Mouse (Mus musculus): Measurements from ENCODE around the gene Mt4. TPM values are rescaled to one million over a fixed set of nuclear protein-coding genes. Genes with fewer than 3 reads are reported as not detected.

Gene Mt4
- not detected for total RNA-seq (2021)
- long read RNA-seq, experiment 1: 0 reads
- long read RNA-seq, experiment 2: 0 reads

DNA sequence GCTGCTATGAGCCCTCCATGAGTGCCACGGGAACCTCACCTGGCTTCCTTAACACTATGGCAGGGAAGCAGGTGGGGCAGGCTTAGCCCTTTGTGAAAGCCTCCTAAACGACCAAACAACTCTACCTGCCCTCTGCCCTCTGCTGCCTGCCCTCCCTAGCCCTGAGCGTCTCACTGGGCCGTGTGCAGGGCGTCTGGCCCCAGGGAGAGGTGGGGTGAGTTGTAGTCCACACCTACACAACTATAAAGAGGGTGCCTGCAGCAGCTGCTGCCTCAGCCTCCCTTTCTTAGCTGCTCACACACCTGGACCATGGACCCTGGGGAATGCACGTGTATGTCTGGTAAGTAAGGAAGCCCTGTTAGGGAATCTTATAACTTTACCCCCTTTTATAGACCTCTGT is at the start of gene Mt4:
Gene Mt4, plus strand, starts transcription at position 265 of the 400 bp plus-strand sequence.
- DNase-seq: no peak
- intact Hi-C loops (cut with DNase I): no loop called here

DNA sequence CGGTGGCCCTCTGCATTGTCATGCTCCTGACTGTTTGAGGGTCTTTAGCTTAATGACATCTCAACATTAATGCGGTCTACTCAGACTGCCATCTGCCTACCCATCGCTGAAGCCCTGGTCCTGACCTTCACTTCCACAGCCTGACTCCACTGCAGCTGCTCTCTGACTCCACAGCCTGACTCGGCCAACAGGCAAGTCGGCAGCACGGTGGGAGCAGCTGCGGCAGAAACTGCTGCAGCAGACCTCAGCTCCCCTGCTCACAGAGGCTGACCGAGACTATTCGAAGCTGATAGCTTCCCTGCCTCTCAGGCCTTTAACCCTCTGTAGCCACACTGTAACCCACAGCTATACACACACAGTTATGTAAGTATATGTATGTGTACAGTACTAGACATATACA is 49.0 kb upstream of the Mt4 start:
- no peak for DNase-seq
- intact Hi-C loops (cut with DNase I): no loop called here

DNA sequence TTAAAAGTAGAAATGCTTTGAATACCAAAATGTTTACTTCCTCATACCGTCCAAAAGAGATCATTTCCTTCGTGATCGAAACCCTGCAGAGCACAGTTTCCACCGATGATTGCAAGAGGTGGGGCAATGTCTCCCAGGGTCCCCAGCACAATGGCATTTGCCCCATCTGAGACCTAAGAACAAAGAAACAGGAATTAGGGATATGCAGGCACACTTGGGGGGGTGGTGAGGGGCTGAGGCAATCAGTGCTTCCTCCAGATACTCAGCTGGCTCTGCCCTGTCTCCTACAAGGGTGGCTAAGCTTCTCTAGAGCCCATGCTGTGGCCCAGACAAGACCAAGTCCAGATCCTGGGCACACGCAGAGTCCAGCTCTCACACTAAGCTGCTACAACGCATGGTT is 47.3 kb upstream of the Mt4 start:
- intact Hi-C loops (cut with DNase I): no loop called here
- DNase-seq: no peak

DNA sequence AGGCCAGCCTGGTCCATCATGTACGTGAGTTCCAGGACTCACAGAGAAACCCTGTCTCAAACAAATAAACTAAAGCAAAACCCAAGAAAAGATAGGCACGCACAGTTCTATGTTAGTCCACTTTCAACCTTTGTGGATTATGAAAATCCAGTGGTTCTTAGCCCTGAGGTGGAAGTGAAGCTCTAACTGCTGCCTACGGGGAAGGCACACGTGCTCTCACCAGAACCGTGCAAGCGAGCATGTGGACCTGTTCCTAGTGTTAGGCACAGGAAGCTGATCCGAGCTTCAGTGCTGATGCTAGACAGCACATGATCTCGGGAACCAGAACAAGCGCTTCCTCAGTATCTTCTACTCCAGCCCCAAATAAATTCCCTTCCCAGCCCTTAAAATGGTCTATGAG is 44.1 kb upstream of the Mt4 start:
- intact Hi-C loops (cut with DNase I): no loop called here

DNA sequence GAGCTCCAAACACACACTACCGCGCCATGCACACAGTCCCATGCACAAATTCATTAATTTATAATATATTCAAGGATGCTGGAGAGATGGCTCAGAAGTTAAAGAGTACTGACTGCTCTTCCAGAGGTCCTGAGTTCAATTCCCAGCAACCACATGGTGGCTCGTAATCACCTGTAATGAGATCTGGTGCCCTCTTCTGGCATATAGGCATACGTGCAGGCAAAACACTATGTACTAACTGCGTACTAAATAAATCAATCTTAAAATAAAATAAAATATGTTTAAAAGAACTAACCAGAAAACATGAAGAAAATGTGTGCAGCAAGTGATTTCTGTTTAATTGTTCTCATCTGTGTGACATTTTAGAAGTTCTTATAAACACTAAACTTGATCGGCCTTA is 42.7 kb upstream of the Mt4 start:
- DNase-seq: no peak

More for the DNA sequence above, 44.1 kb upstream of the Mt4 start:
- DNase-seq: no peak

DNA sequence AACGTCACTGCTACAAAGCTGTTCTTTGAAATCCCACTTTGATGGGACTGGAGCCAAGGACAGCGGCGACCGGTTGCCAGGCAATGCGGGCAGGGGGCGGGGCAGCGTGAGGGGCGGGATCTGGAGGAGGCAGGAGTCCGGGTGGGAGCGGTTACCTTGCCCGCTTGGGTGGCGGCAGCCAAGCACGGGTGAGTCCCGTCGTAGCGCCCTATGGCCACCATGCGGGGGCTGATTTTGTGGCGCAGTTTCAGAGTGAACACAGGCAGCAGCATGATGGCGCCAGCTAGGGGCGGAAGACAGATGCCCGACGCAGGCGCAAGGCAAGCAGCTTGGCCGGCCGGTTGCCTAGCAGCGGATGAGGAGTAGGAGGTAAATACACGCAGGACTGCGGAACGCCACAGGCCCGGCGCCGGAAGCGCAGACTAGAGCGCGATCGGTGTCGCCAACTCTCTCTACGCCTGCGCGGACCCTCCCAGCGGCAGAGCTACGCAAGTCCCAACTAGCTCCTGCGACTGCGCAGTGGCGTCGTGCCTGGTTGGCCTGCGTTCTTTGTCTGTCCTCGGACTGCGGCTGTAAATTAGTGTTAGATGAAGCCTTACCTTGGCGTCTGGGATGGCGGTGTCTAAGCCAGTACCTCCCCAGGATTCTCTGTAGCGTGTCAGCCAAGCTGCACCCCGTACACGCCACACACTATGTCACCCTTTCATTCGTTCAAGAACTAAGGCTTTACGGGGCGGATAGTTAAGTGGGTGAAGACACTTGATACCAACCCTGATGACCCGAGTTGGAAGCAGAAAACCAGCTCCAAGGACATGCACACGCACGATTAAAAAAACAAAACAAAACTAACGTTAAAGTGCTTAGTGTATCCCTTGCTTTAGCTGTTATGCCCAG is 38.7 kb upstream of the Mt4 start, which contains the start of gene Bbs2:
Gene Bbs2, minus strand, starts transcription at position 848 of the 894 bp plus-strand sequence.
- DNase-seq: peak; percentile 99 to 100
- intact Hi-C loops (cut with DNase I): no loop called here

More for the DNA sequence above, 42.7 kb upstream of the Mt4 start:
- intact Hi-C loops (cut with DNase I): no loop called here

DNA sequence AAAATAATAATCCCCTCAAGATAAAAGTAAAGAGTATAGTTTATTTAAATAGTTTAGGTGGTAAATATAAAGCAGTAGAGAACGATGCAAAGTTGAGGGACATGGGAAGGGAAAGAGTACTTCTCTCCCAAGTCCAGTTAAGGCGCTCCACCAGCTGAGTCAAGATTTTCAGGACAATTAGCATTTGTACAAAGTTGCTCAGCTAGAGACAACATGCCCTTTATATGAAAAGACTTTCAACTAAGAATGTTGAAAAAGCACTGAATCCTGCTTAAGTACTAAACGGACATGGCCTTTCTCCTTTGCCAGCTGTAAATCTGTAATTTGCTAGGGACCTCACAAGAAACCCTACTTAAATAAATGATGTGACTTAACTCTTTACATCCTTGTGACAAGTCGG is 38.0 kb upstream of the Mt4 start:
- no peak for DNase-seq
- intact Hi-C loops (cut with DNase I): no loop called here

DNA sequence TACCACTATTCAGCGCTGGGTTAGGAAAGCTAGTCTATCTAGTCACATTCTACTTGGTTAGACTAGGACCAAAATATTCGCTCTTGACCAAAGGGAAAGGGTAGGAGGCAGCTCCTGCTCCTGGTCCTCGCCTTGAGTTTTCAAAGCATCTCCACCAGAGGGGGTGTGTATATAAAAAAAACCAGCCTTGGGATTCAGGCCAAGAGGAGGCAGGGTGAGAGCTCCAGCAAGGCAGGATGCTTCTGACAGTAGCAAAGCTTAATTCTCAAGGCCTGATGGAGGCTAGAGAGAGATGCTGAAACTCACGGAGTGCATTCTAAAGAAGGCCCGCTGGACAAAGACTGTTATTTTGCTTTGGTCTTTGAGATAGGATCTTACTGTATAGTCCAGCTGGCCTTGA is 32.9 kb upstream of the Mt4 start:
- intact Hi-C loops (cut with DNase I): loop anchor here (5.0 kb wide), 1 partner anchor 93 kb away; no protein-coding TSS in a partner anchor
- peak in 1 of 2 experiments; percentile 14 for DNase-seq

DNA sequence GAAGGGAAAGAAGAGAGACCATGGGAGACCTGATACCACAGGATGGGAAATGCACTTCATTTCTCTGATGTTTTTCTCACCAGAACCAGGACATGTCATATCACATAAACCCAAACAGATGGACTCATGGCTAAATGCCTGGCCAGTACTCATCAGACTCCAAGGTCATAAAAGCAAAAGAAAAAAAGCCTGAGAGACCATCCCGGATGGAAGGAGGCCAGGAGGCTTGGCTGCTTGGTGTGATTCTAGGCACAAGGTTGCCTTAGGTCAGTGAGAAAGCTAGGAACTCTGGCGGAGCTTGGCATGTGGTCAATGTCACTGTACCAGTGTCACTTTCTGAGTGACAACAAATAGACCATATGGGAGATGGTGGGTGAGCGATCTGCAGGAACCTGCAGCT is 29.1 kb upstream of the Mt4 start:
- intact Hi-C loops (cut with DNase I): no loop called here
- peak; percentile 43 to 65 for DNase-seq

DNA sequence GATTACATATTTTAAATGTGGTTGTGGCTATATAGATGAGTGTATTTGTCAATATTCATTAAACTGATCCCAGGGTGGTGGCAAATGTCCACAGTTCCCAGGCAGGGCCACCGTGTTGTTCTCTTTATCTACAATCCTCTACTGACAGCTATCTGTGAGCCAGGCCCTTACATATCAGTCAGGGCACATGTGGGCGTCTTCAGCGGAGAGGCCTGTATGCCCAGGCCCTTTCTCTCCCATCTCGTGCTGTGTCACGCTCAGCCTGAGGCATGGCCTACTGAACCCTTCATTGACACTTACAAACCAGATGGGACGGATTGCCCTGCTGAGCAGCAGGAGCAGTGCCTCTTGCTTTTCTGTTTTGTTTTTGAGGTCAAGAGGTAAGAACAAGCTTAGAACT is 27.6 kb upstream of the Mt4 start:
- intact Hi-C loops (cut with DNase I): no loop called here

DNA sequence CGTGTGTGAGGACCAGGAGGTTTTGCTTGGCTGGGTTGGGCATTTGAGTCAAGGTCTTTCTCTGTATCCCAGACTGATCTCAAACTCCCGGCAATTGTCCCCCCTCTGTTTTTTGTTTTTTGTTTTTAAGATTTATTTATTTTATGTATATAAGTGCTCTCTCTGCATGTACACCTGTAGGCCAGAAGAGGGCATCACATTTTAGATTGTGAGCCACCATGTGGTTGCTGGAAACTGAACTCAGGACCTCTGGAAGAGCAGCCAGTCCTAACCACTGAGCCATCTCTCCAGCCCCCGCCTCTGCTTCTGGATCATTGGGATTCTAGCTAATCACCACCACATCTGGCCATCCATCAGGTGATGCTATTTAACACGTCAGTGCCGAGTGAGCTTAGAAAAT is 27.2 kb upstream of the Mt4 start:
- intact Hi-C loops (cut with DNase I): no loop called here
- no peak for DNase-seq

More for the DNA sequence above, 27.6 kb upstream of the Mt4 start:
- DNase-seq: no peak

DNA sequence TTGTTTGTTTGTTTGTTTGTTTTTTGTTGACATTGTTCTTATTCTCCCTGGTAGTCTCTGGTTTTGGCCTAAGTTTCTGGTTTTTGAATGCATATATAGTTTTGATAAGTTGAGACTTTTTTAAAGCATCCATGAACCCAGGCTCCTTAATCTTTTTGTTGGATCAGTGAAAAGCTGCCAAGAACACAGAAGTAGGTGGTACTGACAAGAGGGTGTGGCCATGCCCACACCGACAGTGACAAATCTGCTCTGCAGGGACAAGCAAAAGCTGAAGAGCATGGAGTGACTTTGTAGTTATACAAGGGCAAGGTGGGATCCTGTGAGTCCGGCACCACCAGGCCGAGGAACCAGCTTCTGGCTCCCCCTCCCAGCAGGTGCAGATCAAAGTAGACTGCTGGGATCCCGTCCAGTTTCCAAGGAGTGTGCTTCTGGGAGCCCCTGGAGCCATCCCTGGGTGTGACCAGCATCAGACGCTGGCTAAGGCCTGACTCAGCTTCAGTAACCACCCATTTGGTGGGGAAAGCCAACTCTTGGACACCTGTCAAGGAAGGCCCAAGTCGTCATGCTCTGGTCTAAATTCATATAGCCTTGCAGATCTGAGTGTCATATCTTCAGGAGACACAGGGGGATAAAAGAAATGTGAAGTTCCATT is 26.3 kb upstream of the Mt4 start:
- no peak for DNase-seq
- intact Hi-C loops (cut with DNase I): no loop called here

DNA sequence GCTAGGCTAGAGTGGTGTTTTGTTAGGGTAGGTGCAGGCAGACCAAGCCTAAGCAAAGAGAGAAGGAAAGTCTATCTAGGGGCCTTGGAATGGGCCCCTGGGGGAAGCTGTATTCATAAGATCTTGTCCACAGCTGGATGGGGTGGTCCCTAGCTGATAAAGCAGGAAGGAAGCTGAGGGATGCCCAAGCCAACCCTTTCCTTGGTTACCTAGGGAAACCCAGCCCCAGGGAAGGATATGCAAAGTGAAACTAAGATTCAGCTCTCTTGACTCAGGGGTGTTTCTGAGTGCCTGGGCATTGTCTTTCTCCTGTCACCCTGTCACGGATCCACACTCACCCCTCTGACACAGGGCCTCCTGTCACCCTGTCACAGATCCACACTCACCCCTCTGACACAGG is 23.6 kb upstream of the Mt4 start:
- intact Hi-C loops (cut with DNase I): no loop called here
- DNase-seq: no peak

DNA sequence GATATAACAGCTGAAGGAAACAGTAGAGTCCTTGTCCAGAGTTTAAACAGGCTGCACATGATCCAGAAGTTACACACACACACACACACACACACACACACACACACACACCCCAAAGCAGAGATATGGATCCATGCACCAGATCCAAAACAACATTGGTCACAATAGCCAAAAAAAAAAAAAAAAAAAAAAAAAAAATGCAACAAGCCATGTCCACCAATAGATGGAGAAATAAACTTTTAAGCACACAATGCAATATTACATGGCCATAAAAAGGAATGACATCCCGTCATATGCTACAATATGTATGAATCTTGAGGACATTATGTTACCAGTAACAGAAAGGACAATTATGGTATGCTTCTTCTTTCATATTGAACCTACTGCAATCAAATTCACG is 23.0 kb upstream of the Mt4 start:
- no peak for DNase-seq
- intact Hi-C loops (cut with DNase I): no loop called here

DNA sequence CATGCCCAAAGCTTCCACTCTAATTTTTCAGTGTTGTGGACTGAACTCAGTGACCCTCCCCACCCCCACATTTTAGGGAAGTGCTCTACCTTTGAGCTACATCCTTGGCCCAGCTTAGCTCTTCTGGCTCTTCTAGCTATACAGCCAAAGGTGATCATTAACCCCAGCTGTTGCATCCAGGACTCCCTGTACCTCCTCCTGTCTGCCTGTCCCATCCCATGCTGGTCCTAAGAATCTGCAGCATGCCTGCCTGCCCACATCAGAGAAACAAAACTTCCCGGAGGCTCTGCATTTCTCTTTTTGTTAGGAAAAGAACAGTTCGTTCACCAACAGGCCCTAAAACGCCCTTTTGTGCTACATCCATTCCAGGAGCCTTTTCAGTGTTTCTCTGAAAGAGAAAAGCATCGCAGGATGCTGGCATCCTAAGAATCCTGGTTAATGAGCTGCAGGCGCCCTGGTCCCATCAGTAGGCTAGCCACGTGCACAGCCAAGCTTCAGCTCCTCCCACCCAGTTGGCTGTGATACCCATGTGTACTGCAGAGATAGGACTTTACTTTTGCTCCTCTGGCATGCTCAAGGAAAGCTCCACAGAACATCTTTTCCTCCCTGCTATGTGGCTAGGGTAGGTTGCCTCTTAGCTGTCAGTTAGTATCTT is 18.1 kb upstream of the Mt4 start:
- no peak for DNase-seq
- intact Hi-C loops (cut with DNase I): no loop called here

DNA sequence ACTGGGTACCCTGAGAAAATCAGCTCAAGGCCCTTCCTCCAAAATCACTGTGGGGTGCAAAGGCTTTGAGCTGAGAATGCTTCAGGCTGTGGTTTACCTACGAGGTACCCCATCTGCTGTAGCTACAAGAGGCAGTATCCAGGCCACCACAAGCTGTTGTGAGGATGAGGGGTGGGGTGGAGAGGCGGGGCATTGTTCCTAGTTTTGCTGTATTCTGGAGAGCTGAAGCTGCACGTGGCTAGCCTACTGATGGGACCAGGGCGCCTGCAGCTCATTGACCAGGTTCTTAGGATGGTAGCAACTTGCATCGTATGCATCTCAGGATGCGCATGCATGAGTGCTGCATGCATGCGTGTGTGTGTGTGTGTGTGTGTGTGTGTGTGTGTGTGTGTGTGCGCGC is 15.4 kb upstream of the Mt4 start:
- DNase-seq: no peak
- intact Hi-C loops (cut with DNase I): no loop called here

DNA sequence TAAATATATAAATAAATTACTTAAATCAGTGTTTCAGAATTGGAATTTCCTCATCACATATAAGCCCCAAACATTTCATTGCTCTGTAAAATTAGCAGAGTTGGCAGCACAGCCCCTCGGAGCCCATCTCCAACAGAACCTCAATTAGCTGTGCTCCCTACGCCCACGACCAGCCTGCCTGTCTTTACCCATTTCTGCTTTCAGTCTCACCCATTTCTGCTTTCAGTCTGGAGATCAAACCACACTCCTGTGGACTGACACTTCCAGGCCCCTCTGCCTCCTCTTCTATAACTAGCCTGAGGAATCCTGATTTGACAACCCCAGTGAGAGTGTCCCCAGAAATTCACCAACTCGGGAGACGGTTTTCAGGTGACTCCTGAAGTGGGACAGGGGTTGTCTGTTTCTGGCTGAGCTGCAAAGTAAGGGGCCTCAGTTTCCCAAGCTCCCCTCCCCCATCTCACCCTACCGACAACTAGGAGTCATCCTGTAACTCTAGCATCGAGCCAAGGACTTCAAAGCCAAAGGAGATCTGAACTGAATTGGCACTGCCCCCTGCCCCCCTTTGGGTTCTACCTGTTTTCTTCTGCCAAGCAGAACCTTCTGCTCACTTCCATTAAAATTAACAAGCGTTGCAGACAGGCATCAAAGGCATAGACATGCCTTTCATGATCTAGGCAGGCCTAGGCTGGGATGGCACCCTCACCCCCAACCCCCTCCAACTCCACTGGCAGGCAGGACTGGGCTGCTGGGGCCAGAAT is 14.1 kb upstream of the Mt4 start:
- no peak for DNase-seq
- intact Hi-C loops (cut with DNase I): no loop called here

DNA sequence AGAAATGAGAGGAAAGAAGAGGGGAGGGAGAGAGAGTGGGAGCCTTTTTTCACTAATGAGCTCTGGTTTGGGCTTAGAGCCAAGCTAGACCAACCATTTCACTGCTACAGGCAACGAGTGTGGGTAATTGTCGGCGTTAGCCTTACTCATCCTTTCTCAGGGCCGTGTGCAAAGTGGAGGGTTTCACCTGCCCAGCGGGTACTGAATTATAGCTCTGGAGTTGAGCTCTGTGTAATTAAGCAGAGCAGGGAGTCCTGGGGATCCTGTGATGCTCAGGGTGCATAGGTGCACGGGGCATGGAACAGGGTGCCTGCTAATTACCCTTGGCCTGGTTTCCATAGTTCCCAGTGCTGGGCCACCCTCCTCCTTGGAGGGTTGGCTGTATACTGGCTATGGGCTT is 9.3 kb upstream of the Mt4 start:
- intact Hi-C loops (cut with DNase I): no loop called here
- DNase-seq: no peak

DNA sequence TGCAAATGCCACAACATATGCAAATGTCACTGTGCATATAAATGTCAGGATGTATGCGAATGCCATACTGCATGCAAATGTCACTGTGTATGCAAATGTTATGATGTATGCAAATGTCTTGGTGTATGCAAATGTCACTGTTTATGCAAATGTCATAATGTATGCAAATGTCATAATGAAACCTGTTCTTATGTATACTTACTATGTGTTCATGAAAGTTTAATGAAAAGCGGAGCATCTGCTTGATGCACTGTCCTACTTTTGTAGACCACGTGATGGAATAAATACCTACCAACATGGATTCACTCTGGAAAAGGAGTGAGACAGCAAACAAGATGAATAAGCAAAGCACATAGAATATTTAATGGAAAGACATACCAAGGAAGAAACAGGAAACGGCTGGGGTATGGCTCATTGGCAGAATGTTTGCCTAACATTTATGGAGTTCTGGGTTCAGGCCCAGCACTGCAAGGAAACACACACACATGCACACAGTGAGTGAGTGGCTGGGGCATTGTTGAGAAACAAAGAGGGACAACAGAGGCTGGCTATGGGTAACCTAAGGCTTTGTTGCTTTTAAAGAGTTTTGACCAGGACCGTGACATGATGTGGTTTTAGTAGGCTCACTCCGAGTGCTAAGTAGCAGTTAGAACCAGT is 7.7 kb upstream of the Mt4 start:
- intact Hi-C loops (cut with DNase I): no loop called here
- DNase-seq: no peak

DNA sequence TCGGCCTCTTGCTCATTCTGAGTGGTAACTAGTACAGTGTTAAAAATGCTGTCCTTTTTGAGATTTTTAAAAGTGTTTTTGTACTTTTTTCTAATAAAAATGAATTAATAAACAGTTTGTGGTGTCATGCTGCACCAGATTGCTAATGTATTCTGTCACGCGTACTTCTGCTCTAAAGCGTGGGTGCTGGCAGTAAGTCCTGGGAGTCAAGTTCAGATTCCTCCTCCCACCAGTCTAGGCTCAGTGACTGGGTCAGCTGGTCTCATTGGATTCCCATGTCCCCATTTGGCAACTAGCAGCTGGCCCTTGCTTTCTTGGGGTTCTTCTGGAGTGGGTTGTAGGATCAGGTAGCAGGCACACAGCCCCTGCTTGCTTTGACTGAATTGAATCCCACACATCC is 6.9 kb upstream of the Mt4 start:
- DNase-seq: no peak

More for the DNA sequence above, 6.9 kb upstream of the Mt4 start:
- intact Hi-C loops (cut with DNase I): no loop called here
